ENCODE assay signal across 18 mouse cellular contexts in the genomic region with DNA sequence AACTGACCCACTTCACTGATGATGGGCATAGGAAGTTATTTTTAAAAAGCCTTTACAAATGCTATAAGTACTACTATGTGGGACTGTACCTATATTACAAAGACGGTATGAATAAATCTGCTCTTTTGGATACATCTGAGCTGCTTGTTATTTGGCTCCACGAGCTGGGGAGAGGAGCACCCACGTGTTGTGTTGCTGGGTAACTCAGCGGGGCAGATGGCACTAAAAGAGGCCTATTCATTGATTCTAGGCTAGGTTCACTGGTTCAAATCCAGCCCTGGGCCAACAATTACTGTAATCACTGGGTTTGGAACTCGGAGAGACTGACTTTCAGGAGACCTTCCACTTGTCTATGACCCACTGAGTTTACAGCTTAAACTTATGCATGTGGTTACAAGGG.
"Had no signal": no experiment of that assay in that cellular context is flagged by ENCODE, and none has a peak within 500 bp of the region (broad histone marks: within the 10 kb centered on the region; RNA-seq: fewer than 3 reads in every experiment).

No protein-coding gene starts in this region.

- ATAC-seq: liver, postnatal 0 days; lung, postnatal 0 days; midbrain, embryonic 16.5 days had no signal

- DNase-seq: liver, postnatal 0 days; lung, adult 2 months; lung, postnatal 14 days; lung, postnatal 36 days; right cerebral cortex, postnatal 14 days; thymus, adult 2 months; thymus, postnatal 25 days; thymus, postnatal 4 days had no signal

- H3K4me3 ChIP-seq: liver, embryonic 15.5 days; lung, embryonic 15.5 days; megakaryocyte, embryonic 14.5 days; midbrain, embryonic 12.5 days; neural tube, embryonic 12.5 days; stomach, embryonic 15.5 days had no signal

- H3K4me2 ChIP-seq: liver, embryonic 15.5 days; lung, embryonic 15.5 days; midbrain, embryonic 12.5 days; neural tube, embryonic 12.5 days; stomach, embryonic 15.5 days had no signal

- H3K9me3 ChIP-seq: liver, embryonic 15.5 days; lung, embryonic 15.5 days; midbrain, embryonic 12.5 days; neural tube, embryonic 12.5 days; stomach, embryonic 15.5 days had no signal

- H3K36me3 ChIP-seq: liver, embryonic 15.5 days; lung, embryonic 15.5 days; midbrain, embryonic 12.5 days; neural tube, embryonic 12.5 days; stomach, embryonic 15.5 days had no signal

- H3K27ac ChIP-seq: liver, embryonic 15.5 days; lung, embryonic 15.5 days; macrophage; midbrain, embryonic 12.5 days; neural tube, embryonic 12.5 days; stomach, embryonic 15.5 days; stomach, postnatal 0 days had no signal

- H3K27me3 ChIP-seq: liver, embryonic 15.5 days; megakaryocyte, embryonic 14.5 days; neural tube, embryonic 12.5 days had no signal

- H3K9ac ChIP-seq: liver, embryonic 15.5 days; liver, postnatal 0 days; lung, embryonic 15.5 days; midbrain, embryonic 12.5 days; neural tube, embryonic 12.5 days; stomach, embryonic 15.5 days had no signal

- H3K4me1 ChIP-seq: liver, embryonic 15.5 days; megakaryocyte, embryonic 14.5 days had no signal
